ENCODE assay signal across 12 mouse cellular contexts in the genomic region with DNA sequence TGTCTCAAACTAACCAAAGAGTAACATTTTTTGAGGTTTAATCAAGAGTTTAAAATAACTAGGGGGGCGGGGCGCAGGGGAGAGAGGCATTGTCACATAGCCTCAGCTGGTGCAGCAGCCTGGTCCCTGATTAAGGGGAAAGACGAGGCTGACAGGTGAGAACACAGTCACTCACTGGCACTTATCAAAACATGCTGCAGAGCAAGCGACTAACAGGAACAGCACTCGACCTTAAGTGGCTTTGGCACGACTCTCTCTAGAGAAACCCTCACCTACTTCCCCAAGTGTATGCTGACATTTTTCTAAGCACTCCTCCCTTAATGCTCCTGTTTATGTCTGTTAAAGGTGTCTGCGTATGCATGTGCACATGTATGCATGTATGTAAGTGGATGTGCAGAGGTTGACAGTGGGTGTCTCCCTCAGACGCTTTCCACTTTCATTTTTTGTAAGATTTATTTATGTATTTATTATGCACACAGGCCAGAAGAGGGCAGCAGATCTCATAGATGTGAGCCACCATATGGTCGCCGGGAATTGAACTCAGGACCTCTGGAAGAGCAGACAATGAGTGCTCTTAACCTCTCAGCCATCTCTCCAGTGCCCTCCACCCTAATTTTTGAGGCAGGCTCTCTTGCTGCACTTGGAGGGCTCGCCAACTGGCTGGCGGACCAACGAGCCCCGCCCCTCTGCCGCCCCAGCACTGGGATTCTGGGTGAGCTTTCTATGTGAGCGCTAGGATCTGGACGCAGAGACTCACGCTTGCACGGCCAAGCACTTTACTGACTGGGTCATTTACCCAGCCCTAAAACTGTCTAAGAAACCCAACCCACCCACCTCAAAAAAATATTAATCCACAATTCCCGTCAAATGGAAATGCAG. TPM values are rescaled to one million over a fixed set of nuclear protein-coding genes. Genes with fewer than 3 reads are reported as not detected.
DNase-seq lines count a peak whose midpoint lies in the region; TF ChIP-seq lines count a peak whose summit lies in the region.
"Had no signal": no experiment of that assay in that cellular context is flagged by ENCODE, and none has a peak within 500 bp of the region (broad histone marks: within the 10 kb centered on the region; RNA-seq: fewer than 3 reads in every experiment).

No protein-coding gene starts in this region.

- peaks cover 1% of the 10 kb centered on the region; the same call in 1 of the 2 replicates for H3K4me1 ChIP-seq in bone marrow, adult 2 months (ENCODE audit: control insufficient read depth, insufficient read depth, low read length)
- H3K4me1 ChIP-seq: neural tube, embryonic 15.5 days had no signal

- peak; percentile 53 to 65 for DNase-seq in heart, adult 18-20 months
- no peak for DNase-seq in heart, postnatal 25 days (ENCODE audit: low spot score)
- peak; percentile 54 for DNase-seq in 3T3-L1 (ENCODE audit: low read depth, low spot score)
- peak; percentile 76 to 80 for DNase-seq in lung, adult 18-20 months
- no peak for DNase-seq in right cerebral cortex, postnatal 25 days
- DNase-seq in right cerebral cortex, postnatal 36 days (ENCODE audit: low spot score in 2 of 2): no peak
- no peak for DNase-seq in urinary bladder, postnatal 10 days (ENCODE audit: low spot score)
- DNase-seq: adrenal gland, postnatal 36 days; kidney, postnatal 4 days had no signal

- 61% methylated on average over 20 of the region's 20 CpGs for WGBS in bone marrow, adult 2 months

- no peak for TF ChIP-seq POLR2A in bone marrow, adult 2 months (IDR thresholded peaks at IDR 0.05; ENCODE audit: borderline replicate concordance, control insufficient read depth, low read depth, low read length)

- H3K27ac ChIP-seq in bone marrow, adult 2 months (ENCODE audit: control insufficient read depth, insufficient read depth, low read depth, low read length, poor library complexity): no peak overlapping the region
- H3K27ac ChIP-seq: macrophage; neural tube, embryonic 15.5 days had no signal

- intact Hi-C loops in heart, postnatal 25 days (cut with DNase I): loop anchor here (5.0 to 10.0 kb wide), 2 partner anchors 218 to 455 kb away; no protein-coding TSS in a partner anchor

- H3K4me3 ChIP-seq in bone marrow, adult 2 months (replicated peaks; ENCODE audit: control insufficient read depth, low read depth, low read length): no peak overlapping the region
- H3K4me3 ChIP-seq: neural tube, embryonic 15.5 days had no signal

- TF ChIP-seq CTCF in bone marrow, adult 2 months (IDR thresholded peaks at IDR 0.05; ENCODE audit: control insufficient read depth, insufficient read depth, low read length): peak; percentile 18; the same call in 1 of the 2 replicates

RNA-seq across cellular contexts. Expression of a gene that starts 22.8 kb away (rescaled TPM):
- 1,000 to 10,000 TPM in 1 of 2 experiments, 100 to 1,000 TPM in 1; 977 to 1,053 TPM for total RNA-seq in heart, adult 18-20 months (2021)
- 1,000 to 10,000 TPM; 1,192 to 1,218 TPM for total RNA-seq in heart, postnatal 25 days (2021)
- 88.3 and 111 TPM in 2 replicates for polyA plus RNA-seq in bone marrow, adult 2 months (2011; ENCODE audit: insufficient read depth, insufficient read length, low replicate concordance, missing spikeins)

RNA-seq across cellular contexts. Expression of a gene that starts 23.1 kb away (rescaled TPM):
- total RNA-seq in heart, adult 18-20 months (2021): 1,000 to 10,000 TPM in 1 of 2 experiments, 100 to 1,000 TPM in 1; 965 to 1,012 TPM
- total RNA-seq in heart, postnatal 25 days (2021): 100 to 1,000 TPM; 944 to 988 TPM
- polyA plus RNA-seq in bone marrow, adult 2 months (2011; ENCODE audit: insufficient read depth, insufficient read length, low replicate concordance, missing spikeins): 53.9 and 119 TPM in 2 replicates

Comparison
In these comparisons a context has a peak if more than half of its experiments do, and no peak if none do; other contexts are left out.
1. DNase-seq: peak in heart, adult 18-20 months (2 of 2), 3T3-L1 (single experiment) and lung, adult 18-20 months (2 of 2); none in heart, postnatal 25 days (single experiment), right cerebral cortex, postnatal 25 days (single experiment), right cerebral cortex, postnatal 36 days (0 of 2) and urinary bladder, postnatal 10 days (single experiment).